Mouse (Mus musculus) intestine, embryonic 15.5 days (tissue): ENCODE measurements around the gene 1700021F05Rik. TPM values are rescaled to one million over a fixed set of nuclear protein-coding genes. Genes with fewer than 3 reads are reported as not detected.
A peak's percentile ranks its signal among the peaks of the same experiment; 100 is the strongest.
"Not testable (repeated sequence)": the region's sequence is repeated elsewhere in the genome, so short reads cannot be mapped to it uniquely, and the experiment has no call there.

Experiments
- ATAC-seq: fragments of 200-750 bp; cut with Nextera tagmentation; 2 replicates; pipeline ENCODE4 v1.8.0; 2017; ENCODE audit warnings: moderate TSS enrichment, moderate library complexity
- H3K27ac ChIP-seq: fragments of 300-500 bp; sonication (generic); 2 replicates; pipeline ENCODE4 v1.5.1; 2015; ENCODE audit warnings: mild to moderate bottlenecking, inconsistent platforms
- H3K27me3 ChIP-seq: fragments of 300-500 bp; sonication (generic); replicated peaks from 2 replicates; pipeline ENCODE4 v1.6.1; 2015; ENCODE audit warnings: inconsistent platforms
- H3K36me3 ChIP-seq: fragments of 300-500 bp; sonication (generic); 2 replicates; pipeline ENCODE4 v1.6.1; 2015; ENCODE audit warnings: inconsistent platforms
- H3K4me1 ChIP-seq: fragments of 300-500 bp; sonication (generic); replicated peaks from 2 replicates; pipeline ENCODE4 v1.6.1; 2015; ENCODE audit warnings: inconsistent platforms
- H3K4me2 ChIP-seq: fragments of 300-500 bp; sonication (generic); replicated peaks from 2 replicates; pipeline ENCODE4 v1.6.1; 2015; ENCODE audit warnings: mild to moderate bottlenecking, inconsistent platforms
- H3K4me3 ChIP-seq: fragments of 300-500 bp; sonication (generic); replicated peaks from 2 replicates; pipeline ENCODE4 v1.5.1; 2015; ENCODE audit warnings: inconsistent platforms
- H3K9ac ChIP-seq: fragments of 300-500 bp; sonication (generic); 2 replicates; pipeline ENCODE4 v1.6.1; 2015; ENCODE audit warnings: inconsistent platforms
- H3K9me3 ChIP-seq: fragments of 300-500 bp; sonication (generic); 2 replicates; pipeline ENCODE4 v1.6.1; 2016; ENCODE audit warnings: inconsistent platforms
- WGBS: fragments of 180-500 bp; shearing (Covaris S2); methylation state at CpG from one replicate; pipeline ENCODE4 v1.1.7; 2015; 5-methylcytosine and 5-hydroxymethylcytosine counted together
- polyA plus RNA-seq: library from polyadenylated mRNA; unstranded; fragments of >200 nt; fragmentation: Nextera tagmentation; extraction: Ambion mirVana; gene quantifications from 2 replicates; pipeline ENCODE4 v1.2.1, GENCODE M21; 2015

The 1700021F05Rik gene
- polyA plus RNA-seq, 1 experiment from 2014 or later, result 77.4 TPM

GRCm38 (mm10) chr10:43527283-43528269, 13.2 kb downstream of the 1700021F05Rik start:
- WGBS, result 42% methylated on average over 15 of the region's 15 CpGs
- peak overlapping the region; percentile 1; the same call in 1 of the 2 replicates for H3K27ac ChIP-seq
- H3K4me2 ChIP-seq, result no peak overlapping the region
- no peaks in the 10 kb centered on the region for H3K27me3 ChIP-seq
- peaks cover 11% of the 10 kb centered on the region; the same call in 1 of the 2 replicates for H3K4me1 ChIP-seq
- H3K36me3 ChIP-seq, result peaks cover 24% of the 10 kb centered on the region
- H3K9me3 ChIP-seq, result no peaks in the 10 kb centered on the region
- ATAC-seq, result peak; percentile 76
- no peak overlapping the region for H3K4me3 ChIP-seq
- H3K9ac ChIP-seq, result no peak overlapping the region

- not testable (repeated sequence) for H3K9ac ChIP-seq, ATAC-seq, H3K27ac ChIP-seq, H3K27me3 ChIP-seq, H3K4me2 ChIP-seq, H3K4me3 ChIP-seq, H3K9me3 ChIP-seq, H3K36me3 ChIP-seq
- WGBS, result 94% methylated on average over 10 of the region's 10 CpGs
- H3K4me1 ChIP-seq, result peaks cover 11% of the 10 kb centered on the region; the same call in 1 of the 2 replicates
These were observed 16.9 kb downstream of the 1700021F05Rik start, which contains the start of gene Gm9803 for GRCm38 (mm10) chr10:43523931-43524330. Gene Gm9803, plus strand, starts transcription at chr10:43524084.

GRCm38 (mm10) chr10:43519977-43520376, 20.8 kb downstream of the 1700021F05Rik start:
- 94% methylated on average over 2 of the region's 2 CpGs for WGBS
- Histone ChIP-seq H3K36me3 (no peaks in the 10 kb centered on the region), H3K9ac (no peak overlapping the region), H3K9me3 (no peaks in the 10 kb centered on the region), H3K4me2 (no peak overlapping the region), H3K27me3 (no peaks in the 10 kb centered on the region), H3K4me3 (no peak overlapping the region), H3K4me1 (0 out of 2 replicates have a peak, but pooled peaks cover 12% of the 10 kb centered on the region), H3K27ac (no peak overlapping the region)
- no peak for ATAC-seq

- H3K9ac ChIP-seq, result no peak overlapping the region
- ATAC-seq, result peak; percentile 70
- H3K4me2 ChIP-seq, result 0 out of 2 replicates have a peak overlapping the region, but pooled peaks have one; percentile 17
- H3K27ac ChIP-seq, result no peak overlapping the region
- H3K4me1 ChIP-seq, result 0 out of 2 replicates have a peak, but pooled peaks cover 12% of the 10 kb centered on the region
- H3K27me3 ChIP-seq, result no peaks in the 10 kb centered on the region
- no peaks in the 10 kb centered on the region for H3K36me3 ChIP-seq
- 63% methylated on average over 12 of the region's 13 CpGs for WGBS
- H3K4me3 ChIP-seq, result no peak overlapping the region
- no peaks in the 10 kb centered on the region for H3K9me3 ChIP-seq
These were observed 22.4 kb downstream of the 1700021F05Rik start for GRCm38 (mm10) chr10:43518368-43518767.

GRCm38 (mm10) chr10:43517836-43518235, 23.0 kb downstream of the 1700021F05Rik start:
- no peak overlapping the region for H3K4me3 ChIP-seq
- H3K4me2 ChIP-seq, result no peak overlapping the region
- no peaks in the 10 kb centered on the region for H3K27me3 ChIP-seq
- H3K4me1 ChIP-seq, result 0 out of 2 replicates have a peak, but pooled peaks cover 12% of the 10 kb centered on the region
- H3K9ac ChIP-seq, result no peak overlapping the region
- H3K27ac ChIP-seq, result peak overlapping the region; percentile 54; the same call in 1 of the 2 replicates
- WGBS, result 54% methylated on average over 4 of the region's 4 CpGs
- no peaks in the 10 kb centered on the region for H3K9me3 ChIP-seq
- ATAC-seq, result peak; percentile 19
- no peaks in the 10 kb centered on the region; the same call in 1 of the 2 replicates for H3K36me3 ChIP-seq

GRCm38 (mm10) chr10:43516992-43517660, 23.7 kb downstream of the 1700021F05Rik start:
- WGBS, result 64% methylated on average over 6 of the region's 6 CpGs
- peak overlapping the region; percentile 67 for H3K27ac ChIP-seq

GRCm38 (mm10) chr10:43512976-43513375, 27.8 kb downstream of the 1700021F05Rik start:
- no peaks in the 10 kb centered on the region for H3K9me3 ChIP-seq
- no peak overlapping the region for H3K4me2 ChIP-seq
- no peak overlapping the region for H3K4me3 ChIP-seq
- 85% methylated on average over 10 of the region's 10 CpGs for WGBS
- H3K36me3 ChIP-seq, result peaks cover 23% of the 10 kb centered on the region
- no peaks in the 10 kb centered on the region for H3K27me3 ChIP-seq
- 0 out of 2 replicates have a peak, but pooled peaks cover 12% of the 10 kb centered on the region for H3K4me1 ChIP-seq
- no peak for ATAC-seq
- H3K9ac ChIP-seq, result no peak overlapping the region
- H3K27ac ChIP-seq, result no peak overlapping the region

More at GRCm38 (mm10) chr10:43516992-43517660, 23.7 kb downstream of the 1700021F05Rik start:
- H3K4me1 ChIP-seq, result 0 out of 2 replicates have a peak, but pooled peaks cover 12% of the 10 kb centered on the region
- no peaks in the 10 kb centered on the region; the same call in 1 of the 2 replicates for H3K36me3 ChIP-seq
- H3K4me2 ChIP-seq, result no peak overlapping the region
- no peaks in the 10 kb centered on the region for H3K27me3 ChIP-seq
- no peak overlapping the region for H3K4me3 ChIP-seq
- no peak overlapping the region for H3K9ac ChIP-seq
- ATAC-seq, result peak; percentile 81
- no peaks in the 10 kb centered on the region for H3K9me3 ChIP-seq

GRCm38 (mm10) chr10:43509228-43509627, 31.6 kb downstream of the 1700021F05Rik start:
- H3K4me1 ChIP-seq, result no peaks in the 10 kb centered on the region
- H3K36me3 ChIP-seq, result peaks cover 26% of the 10 kb centered on the region
- H3K4me2 ChIP-seq, result no peak overlapping the region
- no peaks in the 10 kb centered on the region for H3K27me3 ChIP-seq
- H3K9ac ChIP-seq, result no peak overlapping the region
- no peak overlapping the region for H3K4me3 ChIP-seq
- H3K9me3 ChIP-seq, result no peaks in the 10 kb centered on the region
- WGBS, result 95% methylated on average over 7 of the region's 7 CpGs
- no peak for ATAC-seq
- no peak overlapping the region for H3K27ac ChIP-seq

- Histone ChIP-seq H3K27me3 (no peaks in the 10 kb centered on the region), H3K4me2 (no peak overlapping the region), H3K9ac (no peak overlapping the region), H3K9me3 (no peaks in the 10 kb centered on the region), H3K4me1 (no peaks in the 10 kb centered on the region), H3K27ac (no peak overlapping the region), H3K4me3 (no peak overlapping the region), H3K36me3 (peaks cover 26% of the 10 kb centered on the region)
- 72% methylated on average over 4 of the region's 4 CpGs for WGBS
- ATAC-seq, result no peak
These were observed 33.7 kb downstream of the 1700021F05Rik start for GRCm38 (mm10) chr10:43507051-43507450.

GRCm38 (mm10) chr10:43504291-43504690, 36.5 kb downstream of the 1700021F05Rik start:
- WGBS, result no CpG with 5 or more reads among the region's 1 CpGs
- Histone ChIP-seq H3K4me1 (no peaks in the 10 kb centered on the region), H3K9me3 (no peaks in the 10 kb centered on the region), H3K27me3 (no peaks in the 10 kb centered on the region), H3K4me3 (no peak overlapping the region), H3K9ac (no peak overlapping the region), H3K27ac (no peak overlapping the region), H3K4me2 (no peak overlapping the region), H3K36me3 (0 out of 2 replicates have a peak, but pooled peaks cover 4% of the 10 kb centered on the region)
- ATAC-seq, result no peak

- Histone ChIP-seq H3K4me1 (no peaks in the 10 kb centered on the region), H3K9me3 (no peaks in the 10 kb centered on the region), H3K27me3 (no peaks in the 10 kb centered on the region), H3K9ac (no peak overlapping the region), H3K4me2 (no peak overlapping the region), H3K27ac (no peak overlapping the region), H3K4me3 (no peak overlapping the region), H3K36me3 (0 out of 2 replicates have a peak, but pooled peaks cover 4% of the 10 kb centered on the region)
- no peak for ATAC-seq
- 93% methylated on average over 4 of the region's 4 CpGs for WGBS
These were observed 38.2 kb downstream of the 1700021F05Rik start for GRCm38 (mm10) chr10:43502599-43502998.

GRCm38 (mm10) chr10:43490846-43491245, 49.9 kb downstream of the 1700021F05Rik start:
- no peak overlapping the region for H3K4me3 ChIP-seq
- no peaks in the 10 kb centered on the region for H3K27me3 ChIP-seq
- H3K9ac ChIP-seq, result no peak overlapping the region
- no peaks in the 10 kb centered on the region for H3K9me3 ChIP-seq
- H3K27ac ChIP-seq, result no peak overlapping the region
- no peak overlapping the region for H3K4me2 ChIP-seq
- 0 out of 2 replicates have a peak, but pooled peaks cover 8% of the 10 kb centered on the region for H3K36me3 ChIP-seq
- H3K4me1 ChIP-seq, result peaks cover 8% of the 10 kb centered on the region; the same call in 1 of the 2 replicates
- ATAC-seq, result peak; percentile 69; the same call in 1 of the 2 replicates
- 72% methylated on average over 5 of the region's 5 CpGs for WGBS
